Mouse (Mus musculus): ENCODE data around the gene Chn2. TPM values are rescaled to one million over a fixed set of nuclear protein-coding genes. Genes with fewer than 3 reads are reported as not detected.

The Chn2 gene
- polyA plus RNA-seq, 1 experiment from 2014 or later, result 13.4 TPM

GRCm38 (mm10) chr6:54084046-54084445, 44.7 kb downstream of the Chn2 start:
- Histone ChIP-seq H3K4me3 (no peak overlapping the region), H3K9me3 (no peaks in the 10 kb centered on the region), H3K27me3 (ENCODE audit: insufficient read depth, poor library complexity, severe bottlenecking) (0 out of 2 replicates have a peak, but pooled peaks cover 3% of the 10 kb centered on the region), H3K4me1 (replicated peaks) (peaks cover 12% of the 10 kb centered on the region; the same call in 1 of the 2 replicates), H3K27ac (no peak overlapping the region), H3K36me3 (no peaks in the 10 kb centered on the region)
- DNase-seq (ENCODE audit: low spot score), result no peak
- WGBS, result 75% methylated on average over 6 of the region's 6 CpGs

DNA sequence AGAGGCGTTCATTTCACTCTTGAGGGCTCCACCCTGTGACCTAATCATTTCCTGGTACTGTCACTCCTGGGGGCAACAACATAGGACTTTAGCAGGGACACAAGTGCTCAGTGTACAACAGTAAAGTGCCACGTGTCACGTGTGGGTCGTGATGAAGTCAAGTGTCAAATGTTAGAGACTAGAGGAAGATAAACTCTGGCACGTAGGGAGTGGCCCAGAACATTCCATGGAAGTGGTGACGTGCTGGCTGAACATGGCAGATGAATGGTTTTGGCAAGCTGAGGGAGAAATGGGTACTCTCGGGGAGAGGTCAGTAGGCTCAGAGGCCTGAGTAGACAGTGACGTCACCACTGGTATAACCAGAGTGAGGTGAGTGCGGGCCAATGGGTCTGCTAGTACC, 45.7 kb downstream of the Chn2 start:
- peak overlapping the region; percentile 16; the same call in 1 of the 2 replicates for H3K27ac ChIP-seq
- no peaks in the 10 kb centered on the region for H3K36me3 ChIP-seq
- H3K4me3 ChIP-seq, result no peak overlapping the region
- no peak for DNase-seq (ENCODE audit: low spot score)
- 0 out of 2 replicates have a peak, but pooled peaks cover 3% of the 10 kb centered on the region for H3K27me3 ChIP-seq (ENCODE audit: insufficient read depth, poor library complexity, severe bottlenecking)
- H3K9me3 ChIP-seq, result no peaks in the 10 kb centered on the region
- 78% methylated on average over 9 of the region's 9 CpGs for WGBS
- peaks cover 12% of the 10 kb centered on the region; the same call in 1 of the 2 replicates for H3K4me1 ChIP-seq (replicated peaks)

DNA sequence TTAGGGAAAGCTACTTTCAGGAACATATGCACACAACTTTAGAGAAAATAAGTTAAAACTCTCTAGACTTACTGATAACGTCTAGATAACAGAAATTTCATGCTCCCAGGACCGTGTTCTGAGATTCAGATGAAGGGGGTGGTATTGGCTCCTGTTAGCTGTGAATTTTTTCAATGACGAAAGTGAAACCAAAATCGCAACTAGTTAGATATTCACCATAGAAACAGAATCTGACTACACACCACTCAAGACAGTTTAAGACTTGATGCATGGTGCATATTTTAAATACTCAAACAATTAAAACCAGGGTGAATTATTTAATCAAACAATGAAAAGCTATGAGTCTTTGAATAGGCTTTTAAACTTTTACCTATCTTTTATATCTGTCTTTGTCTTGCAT, 48.8 kb downstream of the Chn2 start:
- 90% methylated on average over 4 of the region's 4 CpGs for WGBS
- Histone ChIP-seq H3K27ac (no peak overlapping the region), H3K4me3 (no peak overlapping the region), H3K4me1 (replicated peaks) (peaks cover 22% of the 10 kb centered on the region; the same call in 1 of the 2 replicates), H3K9me3 (no peaks in the 10 kb centered on the region), H3K36me3 (no peaks in the 10 kb centered on the region), H3K27me3 (ENCODE audit: insufficient read depth, poor library complexity, severe bottlenecking) (no peaks in the 10 kb centered on the region)
- DNase-seq (ENCODE audit: low spot score), result no peak

DNA sequence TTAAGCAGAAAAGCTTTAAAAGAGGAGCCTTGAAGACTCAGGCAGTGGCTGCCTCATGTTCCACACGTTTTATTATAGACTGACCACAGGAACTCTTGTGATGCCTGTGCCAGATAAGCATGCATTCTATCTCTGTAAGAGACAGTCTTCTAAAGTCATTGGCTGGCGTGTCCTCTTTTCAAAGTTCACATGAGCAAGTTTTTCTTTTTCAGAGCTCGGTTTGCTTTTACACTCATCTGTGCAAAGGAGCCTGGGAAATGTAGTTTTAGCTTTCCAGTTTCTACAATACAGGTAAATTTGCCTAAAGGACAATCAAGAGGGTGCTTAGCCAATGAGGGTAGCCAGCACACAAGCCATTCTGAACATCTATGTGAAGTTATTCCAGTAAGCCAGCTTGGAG, 51.5 kb downstream of the Chn2 start:
- H3K4me1 ChIP-seq (replicated peaks), result peaks cover 13% of the 10 kb centered on the region; the same call in 1 of the 2 replicates
- no peak for DNase-seq (ENCODE audit: low spot score)
- H3K27me3 ChIP-seq (ENCODE audit: insufficient read depth, poor library complexity, severe bottlenecking), result no peaks in the 10 kb centered on the region
- H3K4me3 ChIP-seq, result no peak overlapping the region
- no peaks in the 10 kb centered on the region for H3K36me3 ChIP-seq
- no peak overlapping the region for H3K27ac ChIP-seq
- no peaks in the 10 kb centered on the region for H3K9me3 ChIP-seq
- WGBS, result 77% methylated on average over 3 of the region's 3 CpGs

GRCm38 (mm10) chr6:54092920-54093319, 53.6 kb downstream of the Chn2 start:
- Histone ChIP-seq H3K4me3 (no peak overlapping the region), H3K4me1 (replicated peaks) (peaks cover 33% of the 10 kb centered on the region), H3K36me3 (no peaks in the 10 kb centered on the region), H3K27ac (no peak overlapping the region), H3K9me3 (no peaks in the 10 kb centered on the region), H3K27me3 (ENCODE audit: insufficient read depth, poor library complexity, severe bottlenecking) (peaks cover 7% of the 10 kb centered on the region; the same call in 1 of the 2 replicates)
- WGBS, result 90% methylated on average over 3 of the region's 3 CpGs
- no peak for DNase-seq (ENCODE audit: low spot score)

GRCm38 (mm10) chr6:54096147-54096761, 56.9 kb downstream of the Chn2 start:
- Histone ChIP-seq H3K9me3 (no peaks in the 10 kb centered on the region), H3K27ac (peak overlapping the region; percentile 45; the same call in 1 of the 2 replicates), H3K4me3 (no peak overlapping the region), H3K4me1 (replicated peaks) (peaks cover 29% of the 10 kb centered on the region), H3K36me3 (no peaks in the 10 kb centered on the region), H3K27me3 (ENCODE audit: insufficient read depth, poor library complexity, severe bottlenecking) (peaks cover 7% of the 10 kb centered on the region; the same call in 1 of the 2 replicates)
- no peak for DNase-seq (ENCODE audit: low spot score)
- WGBS, result 30% methylated on average over 6 of the region's 6 CpGs

GRCm38 (mm10) chr6:54096836-54097235, 57.5 kb downstream of the Chn2 start:
- Histone ChIP-seq H3K36me3 (no peaks in the 10 kb centered on the region), H3K4me1 (replicated peaks) (peaks cover 26% of the 10 kb centered on the region), H3K4me3 (no peak overlapping the region), H3K27me3 (ENCODE audit: insufficient read depth, poor library complexity, severe bottlenecking) (peaks cover 7% of the 10 kb centered on the region; the same call in 1 of the 2 replicates), H3K27ac (peak overlapping the region; percentile 45; the same call in 1 of the 2 replicates), H3K9me3 (no peaks in the 10 kb centered on the region)
- DNase-seq (ENCODE audit: low spot score), result peak; percentile 28
- 2% methylated on average over 7 of the region's 7 CpGs for WGBS

DNA sequence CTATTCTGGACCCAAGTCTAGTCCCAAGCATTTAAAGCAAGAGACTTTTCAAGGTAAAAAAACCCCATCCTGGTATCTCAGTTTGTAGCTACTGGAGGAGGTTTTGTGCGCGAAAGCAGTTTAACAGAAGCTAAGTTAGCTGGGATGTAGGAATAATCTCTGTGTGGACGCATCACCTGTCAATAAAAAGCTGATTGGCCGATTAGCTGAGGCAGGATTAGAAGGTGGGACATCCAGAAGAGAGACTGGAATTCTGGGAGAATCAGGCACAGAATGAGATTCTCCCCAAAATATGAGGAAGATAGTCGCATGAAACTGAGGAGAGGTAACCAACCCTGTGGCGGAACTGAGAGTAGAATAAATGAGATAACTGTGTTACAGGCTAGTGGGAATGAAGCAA, 59.0 kb downstream of the Chn2 start:
- Histone ChIP-seq H3K4me3 (no peak overlapping the region), H3K9me3 (no peaks in the 10 kb centered on the region), H3K4me1 (replicated peaks) (peaks cover 23% of the 10 kb centered on the region), H3K27me3 (ENCODE audit: insufficient read depth, poor library complexity, severe bottlenecking) (peaks cover 7% of the 10 kb centered on the region; the same call in 1 of the 2 replicates), H3K27ac (no peak overlapping the region), H3K36me3 (no peaks in the 10 kb centered on the region)
- DNase-seq (ENCODE audit: low spot score), result no peak
- WGBS, result 89% methylated on average over 6 of the region's 6 CpGs

- Histone ChIP-seq H3K27me3 (ENCODE audit: insufficient read depth, poor library complexity, severe bottlenecking) (peaks cover 7% of the 10 kb centered on the region; the same call in 1 of the 2 replicates), H3K4me3 (no peak overlapping the region), H3K27ac (no peak overlapping the region), H3K9me3 (no peaks in the 10 kb centered on the region), H3K36me3 (no peaks in the 10 kb centered on the region), H3K4me1 (replicated peaks) (peaks cover 23% of the 10 kb centered on the region)
- DNase-seq (ENCODE audit: low spot score), result no peak
- WGBS, result 86% methylated on average over 6 of the region's 6 CpGs
These were observed 60.3 kb downstream of the Chn2 start for GRCm38 (mm10) chr6:54099659-54100058.

DNA sequence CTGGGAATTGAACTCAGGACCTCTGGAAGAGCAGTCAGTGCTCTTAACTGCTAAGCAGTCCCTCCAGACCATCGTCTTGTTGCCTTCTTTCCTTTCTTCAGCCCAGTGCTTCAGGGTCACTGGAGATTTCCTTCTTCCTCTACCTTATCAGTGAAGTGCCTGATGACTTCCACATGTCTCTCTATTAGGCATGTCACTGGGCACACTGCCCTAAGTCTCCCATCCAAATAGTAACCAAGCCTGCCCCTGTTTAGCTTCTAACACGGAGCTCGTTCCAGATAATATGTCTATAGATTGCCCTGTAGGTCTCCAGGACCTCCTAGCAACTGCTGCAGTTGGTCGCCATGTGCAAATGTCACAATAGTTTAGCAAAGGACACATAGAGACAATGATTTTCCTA, 62.9 kb downstream of the Chn2 start:
- H3K27ac ChIP-seq, result no peak overlapping the region
- no peak overlapping the region for H3K4me3 ChIP-seq
- no peaks in the 10 kb centered on the region for H3K36me3 ChIP-seq
- H3K27me3 ChIP-seq (ENCODE audit: insufficient read depth, poor library complexity, severe bottlenecking), result peaks cover 7% of the 10 kb centered on the region; the same call in 1 of the 2 replicates
- DNase-seq (ENCODE audit: low spot score), result no peak
- no peaks in the 10 kb centered on the region for H3K9me3 ChIP-seq
- peaks cover 28% of the 10 kb centered on the region for H3K4me1 ChIP-seq (replicated peaks)
- 83% methylated on average over 4 of the region's 4 CpGs for WGBS

GRCm38 (mm10) chr6:54103276-54103975, 64.1 kb downstream of the Chn2 start:
- H3K36me3 ChIP-seq, result no peaks in the 10 kb centered on the region
- no peak for DNase-seq (ENCODE audit: low spot score)
- no peaks in the 10 kb centered on the region for H3K9me3 ChIP-seq
- H3K27ac ChIP-seq, result no peak overlapping the region
- no peaks in the 10 kb centered on the region for H3K27me3 ChIP-seq (ENCODE audit: insufficient read depth, poor library complexity, severe bottlenecking)
- peaks cover 23% of the 10 kb centered on the region for H3K4me1 ChIP-seq (replicated peaks)
- H3K4me3 ChIP-seq, result no peak overlapping the region
- 89% methylated on average over 9 of the region's 9 CpGs for WGBS

DNA sequence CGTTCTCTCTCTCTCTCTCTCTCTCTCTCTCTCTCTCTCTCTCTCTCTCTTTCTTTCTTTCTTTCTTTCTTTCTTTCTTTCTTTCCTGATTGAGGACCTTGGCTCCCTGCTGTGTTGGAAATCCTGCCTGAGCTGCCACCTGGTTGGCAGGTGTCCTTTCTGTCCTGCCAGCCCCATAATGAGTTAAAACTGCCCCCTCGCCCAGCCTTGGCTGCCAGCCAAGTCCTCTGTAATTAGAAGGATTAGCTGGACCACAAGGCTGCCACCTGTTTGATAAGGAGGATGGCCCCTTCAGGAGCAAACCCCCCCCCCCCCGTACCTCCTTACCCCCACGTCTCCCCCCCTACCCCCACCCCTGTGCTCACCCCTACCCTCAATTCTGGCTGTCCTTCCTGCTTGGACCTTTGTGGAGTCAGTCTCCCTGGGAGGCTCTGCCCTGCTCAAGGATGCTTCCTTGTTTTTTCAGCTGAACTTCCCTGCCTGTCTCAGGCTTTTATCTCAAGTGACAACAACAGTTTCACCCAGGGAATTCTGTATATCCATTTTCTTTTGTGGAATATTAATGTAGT, 72.1 kb downstream of the Chn2 start:
- Histone ChIP-seq H3K27ac (no peak overlapping the region), H3K4me3 (no peak overlapping the region), H3K27me3 (ENCODE audit: insufficient read depth, poor library complexity, severe bottlenecking) (no peaks in the 10 kb centered on the region), H3K9me3 (no peaks in the 10 kb centered on the region), H3K36me3 (no peaks in the 10 kb centered on the region), H3K4me1 (replicated peaks) (peaks cover 33% of the 10 kb centered on the region)
- DNase-seq (ENCODE audit: low spot score), result no peak
- 29% methylated on average over 4 of the region's 4 CpGs for WGBS

- H3K9me3 ChIP-seq, result no peaks in the 10 kb centered on the region
- DNase-seq (ENCODE audit: low spot score), result no peak
- H3K4me1 ChIP-seq (replicated peaks), result peaks cover 29% of the 10 kb centered on the region
- 87% methylated on average over 5 of the region's 5 CpGs for WGBS
- H3K36me3 ChIP-seq, result no peaks in the 10 kb centered on the region
- H3K4me3 ChIP-seq, result no peak overlapping the region
- H3K27ac ChIP-seq, result no peak overlapping the region
- no peaks in the 10 kb centered on the region for H3K27me3 ChIP-seq (ENCODE audit: insufficient read depth, poor library complexity, severe bottlenecking)
These were observed 74.0 kb downstream of the Chn2 start for GRCm38 (mm10) chr6:54113338-54113737.
